Mouse (Mus musculus): ENCODE measurements around the gene Tyms. TPM values are rescaled to one million over a fixed set of nuclear protein-coding genes. Genes with fewer than 3 reads are reported as not detected.
A peak's percentile ranks its signal among the peaks of the same experiment; 100 is the strongest.

Gene Tyms
- 404 and 416 TPM in 2 replicates for polyA plus RNA-seq (2016; fragmentation: Nextera tagmentation; extraction: Ambion mirVana)

DNA sequence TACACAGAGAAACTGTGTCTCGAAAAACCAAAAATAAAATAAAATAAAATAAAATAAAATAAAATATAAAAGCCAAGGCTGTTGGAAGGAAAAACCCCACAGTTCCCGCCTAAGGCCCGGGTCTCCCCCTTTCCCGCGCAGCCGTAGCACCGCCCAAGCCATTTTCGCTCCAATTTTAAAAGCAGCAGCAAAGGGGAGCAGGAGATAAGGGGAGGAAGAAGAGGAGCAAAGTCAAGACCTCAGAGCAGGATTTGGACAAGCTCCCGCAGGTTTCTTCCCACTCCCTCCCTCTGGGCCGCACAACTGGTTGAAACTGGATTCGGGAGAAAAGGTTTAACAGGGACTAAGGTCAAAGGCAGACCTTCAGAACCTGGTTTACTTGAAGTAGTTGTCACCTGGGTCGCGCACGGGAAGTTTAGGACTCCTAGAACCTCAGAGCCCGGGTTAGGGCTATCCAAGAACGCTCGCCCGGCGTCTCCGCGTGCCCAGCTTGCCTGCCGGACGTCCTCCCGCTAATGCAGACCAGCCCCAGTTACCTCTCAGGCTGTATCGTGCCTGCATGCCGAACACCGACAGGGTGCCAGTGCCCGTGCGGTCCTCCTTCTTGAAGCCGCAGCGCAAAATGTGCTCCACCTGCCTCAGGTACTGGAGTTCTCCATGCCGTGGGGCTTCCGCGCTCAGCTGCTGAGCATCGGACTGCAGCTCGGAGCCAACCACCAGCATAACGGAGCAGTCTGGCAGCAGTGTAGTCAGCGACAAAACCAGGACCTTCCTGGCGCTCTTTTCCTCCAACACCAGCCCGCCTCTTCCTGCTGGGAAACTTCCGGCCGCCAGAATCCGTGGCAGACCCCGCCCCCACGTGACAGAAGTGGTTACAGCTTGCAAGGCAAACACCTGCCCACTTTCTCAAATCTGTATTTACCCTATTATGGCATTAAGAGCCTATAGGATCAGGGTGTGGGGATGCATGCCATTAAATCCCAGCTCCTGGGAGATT lies at the start of gene Tyms:
Tyms (minus strand) TSS at position 793 of the 997 bp plus-strand sequence.
- peak; percentile 92 for DNase-seq (ENCODE audit: low spot score)
- WGBS: 2% methylated on average over 45 of the region's 45 CpGs
- Histone ChIP-seq H3K4me3 (peak within 1 kb of the TSS; percentile 76), H3K9me3 (replicated peaks) (no peaks in the 10 kb centered on the region), H3K36me3 (peaks cover 37% of the 10 kb centered on the region), H3K4me1 (peaks cover 17% of the 10 kb centered on the region), H3K27me3 (ENCODE audit: low read depth, poor library complexity, severe bottlenecking) (no peaks in the 10 kb centered on the region), H3K27ac (peak within 1 kb of the TSS; percentile 94)

DNA sequence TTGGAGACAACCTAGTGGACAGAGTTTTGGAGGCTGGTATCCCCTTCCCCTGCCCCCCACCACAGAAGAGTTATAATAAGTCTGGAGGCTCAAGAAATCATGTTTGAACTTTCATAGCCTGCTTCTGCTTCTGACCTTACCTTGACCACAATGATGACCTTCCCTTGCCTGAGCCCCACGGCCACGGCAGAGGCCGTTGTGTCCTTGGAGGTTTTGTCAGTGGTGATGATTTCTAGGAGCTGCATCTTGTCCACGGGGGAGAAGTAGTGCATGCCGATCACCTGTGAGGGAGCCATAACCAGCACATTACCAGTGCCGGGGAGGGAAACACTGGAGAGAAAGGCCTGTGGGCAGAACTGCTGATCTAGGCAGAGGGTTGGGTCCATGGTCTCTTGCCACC lies 49.1 kb upstream of the Tyms start:
- WGBS: 91% methylated on average over 6 of the region's 6 CpGs
- Histone ChIP-seq H3K4me1 (no peaks in the 10 kb centered on the region), H3K9me3 (replicated peaks) (no peaks in the 10 kb centered on the region), H3K4me3 (no peak overlapping the region), H3K36me3 (peaks cover 98% of the 10 kb centered on the region), H3K27ac (no peak overlapping the region), H3K27me3 (ENCODE audit: low read depth, poor library complexity, severe bottlenecking) (no peaks in the 10 kb centered on the region)
- no peak for DNase-seq (ENCODE audit: low spot score)

DNA sequence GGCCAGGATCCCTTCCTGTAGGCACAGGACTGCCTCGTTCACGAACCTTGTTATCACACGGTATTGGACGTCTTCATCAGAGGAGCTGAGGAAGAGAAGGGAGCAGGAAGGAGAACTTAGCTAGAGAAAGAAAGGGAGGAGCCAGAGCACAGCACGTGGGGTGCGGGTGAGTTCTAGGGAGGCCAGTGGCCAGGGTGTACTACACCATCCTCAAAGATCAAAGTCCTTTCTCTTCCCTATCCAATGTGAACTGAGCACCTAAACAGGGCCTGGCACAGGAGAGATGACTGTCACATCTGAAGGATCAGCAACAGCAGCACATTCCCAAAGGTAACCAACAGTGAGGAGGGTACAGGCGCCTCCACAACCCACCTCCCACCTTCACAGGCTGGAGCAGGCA lies 46.7 kb upstream of the Tyms start:
- no peaks in the 10 kb centered on the region for H3K9me3 ChIP-seq (replicated peaks)
- H3K4me1 ChIP-seq: no peaks in the 10 kb centered on the region
- DNase-seq (ENCODE audit: low spot score): no peak
- H3K27ac ChIP-seq: no peak overlapping the region
- 94% methylated on average over 7 of the region's 7 CpGs for WGBS
- peaks cover 88% of the 10 kb centered on the region for H3K36me3 ChIP-seq
- peaks cover 19% of the 10 kb centered on the region for H3K27me3 ChIP-seq (ENCODE audit: low read depth, poor library complexity, severe bottlenecking)
- no peak overlapping the region for H3K4me3 ChIP-seq

DNA sequence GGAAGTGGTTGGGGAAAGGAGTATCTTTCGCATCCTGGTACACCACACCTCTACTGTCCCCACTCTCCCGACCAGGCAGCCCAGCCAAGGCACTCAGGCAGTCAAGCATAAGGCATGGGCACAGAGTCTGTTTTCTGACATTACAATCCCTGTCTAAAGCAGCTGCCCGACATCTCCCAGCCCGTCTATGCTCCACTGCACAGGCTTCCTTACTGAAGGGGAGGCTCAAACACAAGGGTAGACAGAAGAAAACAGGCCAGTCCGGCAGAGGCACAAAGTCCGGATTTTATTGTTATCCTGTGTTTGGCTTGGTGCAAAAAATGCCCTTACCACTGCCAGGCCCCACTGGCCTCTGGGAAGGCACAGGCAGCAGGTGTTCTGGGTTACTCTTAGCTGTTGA lies 45.7 kb upstream of the Tyms start:
- Histone ChIP-seq H3K27ac (no peak overlapping the region), H3K4me3 (no peak overlapping the region), H3K36me3 (peaks cover 79% of the 10 kb centered on the region), H3K4me1 (peaks cover 9% of the 10 kb centered on the region), H3K9me3 (replicated peaks) (no peaks in the 10 kb centered on the region), H3K27me3 (ENCODE audit: low read depth, poor library complexity, severe bottlenecking) (peaks cover 28% of the 10 kb centered on the region)
- 92% methylated on average over 6 of the region's 6 CpGs for WGBS
- DNase-seq (ENCODE audit: low spot score): no peak

DNA sequence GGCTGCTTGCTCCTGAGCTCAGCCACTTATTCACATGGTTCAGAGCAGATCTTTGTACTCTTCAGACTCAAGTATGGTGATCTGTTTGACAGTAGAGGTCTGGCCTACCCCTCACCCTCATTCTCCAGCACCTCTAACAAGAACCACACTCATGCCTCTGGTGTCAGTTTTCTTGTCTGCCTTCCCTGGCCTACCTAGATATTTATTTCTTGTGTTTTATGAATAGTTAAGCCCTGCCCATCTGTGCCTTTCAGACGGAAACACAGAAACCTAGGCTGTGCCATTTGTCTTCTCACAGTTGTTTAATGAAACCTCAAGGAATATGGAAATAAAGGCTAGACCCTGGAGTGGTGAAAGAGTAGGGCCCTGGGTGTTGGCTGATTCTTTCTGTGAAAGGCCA lies 44.6 kb upstream of the Tyms start:
- Histone ChIP-seq H3K27me3 (ENCODE audit: low read depth, poor library complexity, severe bottlenecking) (peaks cover 40% of the 10 kb centered on the region), H3K36me3 (peaks cover 67% of the 10 kb centered on the region), H3K4me3 (no peak overlapping the region), H3K9me3 (replicated peaks) (no peaks in the 10 kb centered on the region), H3K27ac (no peak overlapping the region), H3K4me1 (peaks cover 16% of the 10 kb centered on the region)
- no peak for DNase-seq (ENCODE audit: low spot score)
- 90% methylated on average over 1 of the region's 1 CpGs for WGBS

DNA sequence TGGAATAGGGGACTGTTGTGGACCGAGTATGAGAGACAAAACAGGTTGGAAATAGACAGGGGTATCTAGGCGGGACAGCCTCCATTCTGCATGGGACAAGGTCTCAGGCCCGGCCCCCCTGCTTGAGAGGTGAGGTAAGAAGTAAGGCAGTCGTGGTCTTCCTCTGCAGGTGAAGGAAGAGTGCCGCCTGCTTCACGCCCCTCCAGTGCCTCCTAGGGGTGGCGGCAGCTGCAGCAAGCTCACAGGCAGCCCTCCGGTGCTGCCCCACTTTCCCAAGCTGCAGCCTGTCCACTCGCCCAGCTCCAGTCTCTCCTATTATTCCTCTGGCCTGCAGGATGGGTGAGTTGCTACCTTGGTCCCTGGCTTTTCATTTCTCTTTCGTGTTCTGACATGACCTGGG lies 42.3 kb upstream of the Tyms start:
- Histone ChIP-seq H3K4me3 (no peak overlapping the region), H3K4me1 (peaks cover 27% of the 10 kb centered on the region), H3K9me3 (replicated peaks) (no peaks in the 10 kb centered on the region), H3K27ac (no peak overlapping the region), H3K36me3 (peaks cover 44% of the 10 kb centered on the region), H3K27me3 (ENCODE audit: low read depth, poor library complexity, severe bottlenecking) (peaks cover 63% of the 10 kb centered on the region)
- peak; percentile 41 for DNase-seq (ENCODE audit: low spot score)
- WGBS: 18% methylated on average over 10 of the region's 10 CpGs

DNA sequence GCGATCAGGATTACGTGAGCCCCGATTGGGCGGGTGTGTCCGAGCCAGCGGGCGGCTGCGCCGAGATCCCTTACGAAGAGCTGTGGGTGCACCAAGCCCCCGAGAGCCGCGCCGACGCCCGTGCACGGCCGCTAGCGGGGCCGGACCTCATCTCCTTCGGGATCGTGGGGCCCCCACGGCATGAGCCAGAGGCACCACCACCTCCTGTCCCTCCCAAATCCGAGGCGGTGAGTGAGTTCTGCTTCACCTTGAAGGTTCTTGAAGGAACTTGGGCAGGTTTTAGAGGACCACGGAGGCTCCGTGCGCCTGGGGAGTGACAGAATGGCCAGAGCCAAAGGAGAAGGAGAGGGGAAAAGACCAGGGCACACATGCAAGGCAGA lies 41.3 kb upstream of the Tyms start:
- Histone ChIP-seq H3K27me3 (ENCODE audit: low read depth, poor library complexity, severe bottlenecking) (peaks cover 72% of the 10 kb centered on the region), H3K4me3 (peak overlapping the region; percentile 63), H3K27ac (peak overlapping the region; percentile 79), H3K36me3 (peaks cover 35% of the 10 kb centered on the region), H3K4me1 (peaks cover 37% of the 10 kb centered on the region), H3K9me3 (replicated peaks) (no peaks in the 10 kb centered on the region)
- 1% methylated on average over 28 of the region's 28 CpGs for WGBS
- DNase-seq (ENCODE audit: low spot score): no peak

DNA sequence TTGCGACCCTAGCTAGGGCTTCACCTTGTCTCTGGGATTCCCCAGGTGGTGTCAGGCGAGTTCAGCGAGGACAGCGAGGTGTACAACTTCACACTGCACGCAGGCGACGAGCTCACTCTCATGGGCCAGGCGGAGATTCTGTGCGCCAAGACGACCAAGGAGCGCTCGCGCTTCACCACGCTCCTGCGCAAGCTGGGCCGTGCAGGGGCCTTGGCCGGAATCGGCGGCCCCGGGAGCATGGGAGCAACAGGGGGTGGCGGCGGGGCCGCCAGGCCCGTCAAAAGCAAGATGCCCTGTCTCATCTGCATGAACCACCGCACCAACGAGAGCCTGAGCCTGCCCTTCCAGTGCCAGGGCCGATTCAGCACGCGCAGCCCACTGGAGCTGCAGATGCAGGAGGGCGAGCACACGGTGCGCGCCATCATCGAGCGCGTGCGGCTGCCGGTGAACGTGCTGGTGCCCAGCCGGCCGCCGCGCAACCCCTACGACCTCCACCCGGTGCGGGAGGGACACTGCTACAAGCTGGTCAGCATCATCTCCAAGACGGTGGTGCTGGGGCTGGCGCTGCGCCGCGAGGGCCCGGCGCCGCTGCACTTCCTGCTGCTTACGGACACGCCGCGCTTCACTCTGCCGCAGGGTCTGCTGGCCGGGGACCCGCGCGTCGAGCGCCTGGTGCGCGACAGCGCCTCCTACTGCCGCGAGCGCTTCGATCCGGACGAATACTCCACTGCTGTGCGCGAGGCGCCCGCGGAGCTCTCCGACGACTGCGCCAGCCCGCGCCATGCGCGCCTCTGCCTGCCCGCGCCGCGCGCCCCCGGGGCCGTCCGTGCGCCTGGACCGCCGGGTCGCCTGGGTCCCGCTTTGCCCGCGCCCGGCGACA lies 40.7 kb upstream of the Tyms start:
- DNase-seq (ENCODE audit: low spot score): peak; percentile 89
- Histone ChIP-seq H3K27me3 (ENCODE audit: low read depth, poor library complexity, severe bottlenecking) (peaks cover 79% of the 10 kb centered on the region), H3K27ac (peak overlapping the region; percentile 79), H3K4me1 (peaks cover 38% of the 10 kb centered on the region), H3K9me3 (replicated peaks) (no peaks in the 10 kb centered on the region), H3K36me3 (peaks cover 28% of the 10 kb centered on the region), H3K4me3 (peak overlapping the region; percentile 63)
- WGBS: under 1% methylated on average over 101 of the region's 103 CpGs

DNA sequence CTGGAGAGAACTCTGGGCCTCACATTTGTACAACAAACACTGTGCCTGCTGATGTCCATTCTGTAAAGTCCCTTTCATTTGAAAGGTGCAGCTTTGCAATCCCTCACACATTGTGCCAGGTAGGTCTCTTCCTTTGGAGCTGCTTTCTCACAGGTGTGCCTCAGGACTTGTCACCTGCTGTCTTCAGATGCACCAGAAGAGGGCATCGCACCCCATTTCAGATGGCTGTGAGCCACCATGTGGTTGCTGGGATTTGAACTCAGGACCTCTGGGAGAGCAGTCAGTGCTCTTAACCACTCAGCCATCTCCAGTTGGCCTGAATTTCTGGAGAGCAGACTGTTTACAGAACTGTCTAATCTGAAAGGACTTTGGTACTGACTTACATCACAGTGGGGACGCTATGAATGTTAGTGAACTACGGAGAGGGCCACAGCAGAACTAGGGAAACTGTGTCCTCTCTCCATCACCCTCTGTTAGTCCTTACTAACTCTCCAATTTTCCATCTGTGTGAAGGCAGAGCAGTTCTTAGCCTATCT lies 39.2 kb upstream of the Tyms start:
- Histone ChIP-seq H3K9me3 (replicated peaks) (no peaks in the 10 kb centered on the region), H3K36me3 (peaks cover 14% of the 10 kb centered on the region), H3K27ac (no peak overlapping the region), H3K4me3 (no peak overlapping the region), H3K4me1 (peaks cover 45% of the 10 kb centered on the region), H3K27me3 (ENCODE audit: low read depth, poor library complexity, severe bottlenecking) (peaks cover 94% of the 10 kb centered on the region)
- 76% methylated on average over 3 of the region's 3 CpGs for WGBS
- no peak for DNase-seq (ENCODE audit: low spot score)

DNA sequence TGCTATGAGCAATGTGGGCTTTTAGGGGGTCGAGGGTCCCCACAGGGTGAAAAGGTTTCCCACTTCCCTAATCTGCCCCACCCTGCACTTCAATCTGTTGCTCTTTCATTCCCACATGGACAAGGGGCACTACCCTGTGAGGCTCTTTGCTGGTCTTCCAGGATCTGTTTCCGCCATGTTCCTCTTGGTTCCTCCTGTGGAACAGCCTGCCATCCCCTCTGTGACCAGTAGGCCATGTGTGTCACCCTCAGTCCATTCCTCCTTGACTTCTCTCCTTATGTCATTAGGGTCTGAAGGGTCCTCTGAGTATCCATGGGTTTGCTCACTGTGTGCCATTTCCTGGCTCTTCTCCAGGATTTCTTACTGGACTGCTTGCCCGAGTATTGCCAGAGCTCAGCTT lies 38.4 kb upstream of the Tyms start:
- Histone ChIP-seq H3K4me1 (peaks cover 53% of the 10 kb centered on the region), H3K9me3 (replicated peaks) (no peaks in the 10 kb centered on the region), H3K4me3 (peak overlapping the region; percentile 42; the same call in 1 of the 2 replicates), H3K36me3 (peaks cover 6% of the 10 kb centered on the region), H3K27me3 (ENCODE audit: low read depth, poor library complexity, severe bottlenecking) (peaks cover 100% of the 10 kb centered on the region), H3K27ac (no peak overlapping the region)
- DNase-seq (ENCODE audit: low spot score): no peak
- WGBS: 69% methylated on average over 3 of the region's 3 CpGs

DNA sequence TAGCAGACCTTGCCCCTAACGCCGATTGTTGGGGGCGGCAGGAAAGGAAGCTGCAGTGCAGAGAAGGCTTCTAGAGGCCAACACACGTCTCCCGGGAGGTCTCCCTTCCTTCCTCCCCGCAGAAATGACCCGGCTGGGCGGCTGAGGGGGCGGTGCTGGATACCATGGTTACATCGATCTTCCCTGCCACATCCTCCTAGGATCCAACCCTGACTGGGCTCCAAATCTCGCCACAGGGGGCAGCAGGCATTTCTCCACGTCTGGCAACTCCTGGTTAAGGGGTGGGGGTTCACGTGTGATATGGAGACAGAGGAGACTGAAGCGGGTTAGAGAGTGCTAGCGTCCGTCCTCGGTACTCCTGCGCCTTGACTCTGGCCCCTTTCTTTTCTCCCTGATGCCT lies 37.7 kb upstream of the Tyms start:
- WGBS: under 1% methylated on average over 18 of the region's 18 CpGs
- Histone ChIP-seq H3K27me3 (ENCODE audit: low read depth, poor library complexity, severe bottlenecking) (peaks cover 100% of the 10 kb centered on the region), H3K27ac (peak overlapping the region; percentile 36; the same call in 1 of the 2 replicates), H3K36me3 (no peaks in the 10 kb centered on the region), H3K4me3 (peak overlapping the region; percentile 42), H3K9me3 (replicated peaks) (no peaks in the 10 kb centered on the region), H3K4me1 (peaks cover 58% of the 10 kb centered on the region)
- peak; percentile 76 for DNase-seq (ENCODE audit: low spot score)

DNA sequence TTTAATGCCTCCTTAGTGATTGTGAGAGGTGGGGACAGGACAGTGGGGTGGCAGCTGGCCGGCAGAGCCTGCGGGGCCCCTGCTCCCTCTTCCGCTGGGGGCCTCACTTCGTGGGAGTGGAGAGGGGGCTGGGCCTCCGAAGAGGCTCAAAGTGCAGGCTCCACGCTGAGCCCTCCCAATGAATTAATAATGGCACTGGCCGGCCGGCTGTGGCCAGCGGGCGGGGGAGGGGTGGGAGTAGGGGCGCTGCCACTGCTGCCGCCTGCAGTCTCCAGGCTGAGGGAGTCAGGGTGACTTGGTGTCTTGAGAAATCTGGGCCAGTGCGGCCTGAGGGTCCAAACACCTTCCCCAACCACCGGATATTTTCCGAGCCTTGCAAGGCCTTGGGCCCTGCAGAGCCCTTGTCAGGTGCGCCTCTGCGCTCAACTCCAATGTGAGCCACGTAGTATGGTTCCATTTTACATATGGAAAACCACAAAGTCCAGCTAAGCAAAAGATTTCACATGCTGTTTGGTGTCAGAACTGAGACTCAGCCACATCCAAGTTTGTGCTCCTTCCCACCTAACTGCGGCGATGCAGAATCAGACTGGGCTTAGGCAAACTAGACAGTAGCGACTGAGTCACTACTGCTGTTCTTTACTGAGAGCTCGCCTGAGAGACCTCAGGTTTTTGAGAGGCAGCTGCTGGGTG lies 37.1 kb upstream of the Tyms start:
- no peaks in the 10 kb centered on the region for H3K36me3 ChIP-seq
- 5% methylated on average over 22 of the region's 22 CpGs for WGBS
- 0 out of 2 replicates have a peak overlapping the region, but pooled peaks have one; percentile 36 for H3K27ac ChIP-seq
- peak overlapping the region; percentile 42 for H3K4me3 ChIP-seq
- peaks cover 100% of the 10 kb centered on the region for H3K27me3 ChIP-seq (ENCODE audit: low read depth, poor library complexity, severe bottlenecking)
- peak; percentile 50 for DNase-seq (ENCODE audit: low spot score)
- H3K4me1 ChIP-seq: peaks cover 64% of the 10 kb centered on the region
- no peaks in the 10 kb centered on the region for H3K9me3 ChIP-seq (replicated peaks)

Measured in limb, embryonic 10.5 days (tissue).